Mouse (Mus musculus): ENCODE measurements around the gene Stim2. TPM values are rescaled to one million over a fixed set of nuclear protein-coding genes. Genes with fewer than 3 reads are reported as not detected.

Stim2 gene
- total and polyA plus RNA-seq, 3 experiments = 16.8 to 21.5 (median 18.2) TPM

- H3K79me2 ChIP-seq (replicated peaks; ENCODE audit: control insufficient read depth, extremely low read depth, insufficient read depth, poor library complexity, severe bottlenecking) = peaks cover 7% of the 10 kb centered on the region; the same call in 1 of the 2 replicates
- H3K9ac ChIP-seq (ENCODE audit: insufficient read depth, low read depth) = no peak overlapping the region
- H3K27me3 ChIP-seq (replicated peaks) = no peaks in the 10 kb centered on the region
- TF ChIP-seq MYC (IDR thresholded peaks at IDR 0.05; ENCODE audit: low read depth, low read length) (no peak), EP300 (IDR thresholded peaks at IDR 0.05; ENCODE audit: low read length) (no peak), CHD2 (IDR thresholded peaks at IDR 0.05; ENCODE audit: low read length) (no peak), POLR2A (IDR thresholded peaks at IDR 0.05; ENCODE audit: low read depth, low read length) (no peak), ZNF384 (IDR thresholded peaks at IDR 0.05; ENCODE audit: low read depth, low read length) (no peak), ZC3H11A (IDR thresholded peaks at IDR 0.05; ENCODE audit: low read depth, low read length) (no peak), RAD21 (IDR thresholded peaks at IDR 0.05; ENCODE audit: low read depth, low read length) (no peak), E2F4 (IDR thresholded peaks at IDR 0.05; ENCODE audit: insufficient replicate concordance, low read depth, low read length) (no peak), NRF1 (IDR thresholded peaks at IDR 0.05; ENCODE audit: low read depth, low read length) (no peak), JUN (IDR thresholded peaks at IDR 0.05; ENCODE audit: insufficient read depth, low read depth, low read length) (no peak), TBP (conservative IDR thresholded peaks at IDR 0.05; ENCODE audit: low read depth, low read length) (no peak), CHD1 (IDR thresholded peaks at IDR 0.05; ENCODE audit: low read depth, low read length) (no peak), CTCF (conservative IDR thresholded peaks at IDR 0.05 in 1 of 2, IDR thresholded peaks at IDR 0.05 in 1 of 2; ENCODE audit: low read depth in 2 of 2, low read length in 2 of 2) (no peak), BHLHE40 (IDR thresholded peaks at IDR 0.05; ENCODE audit: low read depth, low read length) (no peak), USF2 (conservative IDR thresholded peaks at IDR 0.05; ENCODE audit: low read depth, low read length) (no peak), POLR2AphosphoS2 (IDR thresholded peaks at IDR 0.05; ENCODE audit: low read depth, low read length) (no peak), GABPA (IDR thresholded peaks at IDR 0.05; ENCODE audit: insufficient replicate concordance, low read depth, low read length) (no peak)
- H3K4me2 ChIP-seq (ENCODE audit: insufficient read depth, low read depth, poor library complexity, severe bottlenecking) = no peak overlapping the region
- peaks cover 7 to 27% of the 10 kb centered on the region in 2 experiments for H3K4me1 ChIP-seq (ENCODE audit: control insufficient read depth in 1 of 2, insufficient read depth in 2 of 2)
- DNase-seq (ENCODE audit: extremely low read depth) = no peak
- dilution Hi-C loops (cut with MboI; ENCODE audit: extremely low pct_ligation_motif_present, extremely low pct_unique_long_range_greater_than_20kb, low sequenced_read_pairs) (no loop called here), in situ Hi-C loops (cut with MboI; ENCODE audit: low pct_ligation_motif_present, low pct_unique_long_range_greater_than_20kb, low sequenced_read_pairs) (no loop called here)
- H3K9me3 ChIP-seq (replicated peaks; ENCODE audit: low read length) = no peaks in the 10 kb centered on the region
- H3K36me3 ChIP-seq (replicated peaks in 1 of 2; ENCODE audit: control insufficient read depth in 1 of 2, insufficient read depth in 1 of 2, low read length in 1 of 2) = peaks cover 0 to 2% of the 10 kb centered on the region in 2 experiments
- no peak overlapping the region for H3K27ac ChIP-seq (ENCODE audit: insufficient read depth, low read depth)
- H3K4me3 ChIP-seq (replicated peaks in 1 of 3; ENCODE audit: low read depth in 2 of 3, low read length in 2 of 3, poor library complexity in 1 of 3) = no peak overlapping the region
These were observed 36.4 kb downstream of the Stim2 start for GRCm38 (mm10) chr5:54034680-54035079.

GRCm38 (mm10) chr5:54038615-54039014, 40.3 kb downstream of the Stim2 start:
- Histone ChIP-seq H3K79me2 (replicated peaks; ENCODE audit: control insufficient read depth, extremely low read depth, insufficient read depth, poor library complexity, severe bottlenecking) (0 out of 2 replicates have a peak, but pooled peaks cover 3% of the 10 kb centered on the region), H3K36me3 (replicated peaks in 1 of 2; ENCODE audit: control insufficient read depth in 1 of 2, insufficient read depth in 1 of 2, low read length in 1 of 2) (no peaks in the 10 kb centered on the region), H3K4me1 (ENCODE audit: control insufficient read depth in 1 of 2, insufficient read depth in 2 of 2) (peaks cover 0 to 14% of the 10 kb centered on the region in 2 experiments; a peak in 2 of 4 replicates), H3K9ac (ENCODE audit: insufficient read depth, low read depth) (no peak overlapping the region), H3K4me2 (ENCODE audit: insufficient read depth, low read depth, poor library complexity, severe bottlenecking) (no peak overlapping the region), H3K4me3 (replicated peaks in 1 of 3; ENCODE audit: low read depth in 2 of 3, low read length in 2 of 3, poor library complexity in 1 of 3) (no peak overlapping the region), H3K27ac (ENCODE audit: insufficient read depth, low read depth) (no peak overlapping the region), H3K9me3 (replicated peaks; ENCODE audit: low read length) (no peaks in the 10 kb centered on the region), H3K27me3 (replicated peaks) (no peaks in the 10 kb centered on the region)
- in situ Hi-C loops (cut with MboI; ENCODE audit: low pct_ligation_motif_present, low pct_unique_long_range_greater_than_20kb, low sequenced_read_pairs) (no loop called here), dilution Hi-C loops (cut with MboI; ENCODE audit: extremely low pct_ligation_motif_present, extremely low pct_unique_long_range_greater_than_20kb, low sequenced_read_pairs) (no loop called here)
- DNase-seq (ENCODE audit: extremely low read depth) = no peak
- TF ChIP-seq BHLHE40 (IDR thresholded peaks at IDR 0.05; ENCODE audit: low read depth, low read length) (no peak), TCF12 (IDR thresholded peaks at IDR 0.05; ENCODE audit: low read depth, low read length) (no peak), MAX (IDR thresholded peaks at IDR 0.05; ENCODE audit: low read length) (no peak), RAD21 (IDR thresholded peaks at IDR 0.05; ENCODE audit: low read depth, low read length) (no peak), USF1 (IDR thresholded peaks at IDR 0.05; ENCODE audit: low read depth, low read length) (no peak), MEF2A (IDR thresholded peaks at IDR 0.05; ENCODE audit: borderline replicate concordance, low read depth, low read length) (no peak), EP300 (IDR thresholded peaks at IDR 0.05; ENCODE audit: low read length) (no peak), NELFE (IDR thresholded peaks at IDR 0.05; ENCODE audit: low read depth, low read length) (no peak), MXI1 (IDR thresholded peaks at IDR 0.05; ENCODE audit: low read depth, low read length) (no peak), ETS1 (conservative IDR thresholded peaks at IDR 0.05; ENCODE audit: low read depth, low read length) (no peak), PAX5 (IDR thresholded peaks at IDR 0.05; ENCODE audit: low read length) (no peak), NRF1 (IDR thresholded peaks at IDR 0.05; ENCODE audit: low read depth, low read length) (no peak), TBP (conservative IDR thresholded peaks at IDR 0.05; ENCODE audit: low read depth, low read length) (no peak), CTCF (conservative IDR thresholded peaks at IDR 0.05 in 1 of 2, IDR thresholded peaks at IDR 0.05 in 1 of 2; ENCODE audit: low read depth in 2 of 2, low read length in 2 of 2) (no peak), RCOR1 (conservative IDR thresholded peaks at IDR 0.05; ENCODE audit: low read depth, low read length) (no peak), GABPA (IDR thresholded peaks at IDR 0.05; ENCODE audit: insufficient replicate concordance, low read depth, low read length) (no peak), MYC (IDR thresholded peaks at IDR 0.05; ENCODE audit: low read depth, low read length) (no peak), CHD1 (IDR thresholded peaks at IDR 0.05; ENCODE audit: low read depth, low read length) (no peak), POLR2AphosphoS2 (IDR thresholded peaks at IDR 0.05; ENCODE audit: low read depth, low read length) (no peak)

Measured in CH12.LX (cell line).